Mouse (Mus musculus) urinary bladder, postnatal 25 days (tissue): ENCODE measurements at regions not wholly inside any gene's neighbourhood (a gene's known extent, or its start where the extent isn't known, plus 50 kb on each side); places are given as distances from the start of the nearest gene placed in this dataset.
A peak's percentile ranks its signal among the peaks of the same experiment; 100 is the strongest.

ENCODE experiments used
- DNase-seq: peaks from one replicate; pipeline ENCODE4 v3.0.0; 2022; ENCODE audit warnings: low spot score

GRCm38 (mm10) chr8:31314692-31315358 is 2113.7 kb upstream of the 5930422O12Rik start:
- no peak for DNase-seq

DNA sequence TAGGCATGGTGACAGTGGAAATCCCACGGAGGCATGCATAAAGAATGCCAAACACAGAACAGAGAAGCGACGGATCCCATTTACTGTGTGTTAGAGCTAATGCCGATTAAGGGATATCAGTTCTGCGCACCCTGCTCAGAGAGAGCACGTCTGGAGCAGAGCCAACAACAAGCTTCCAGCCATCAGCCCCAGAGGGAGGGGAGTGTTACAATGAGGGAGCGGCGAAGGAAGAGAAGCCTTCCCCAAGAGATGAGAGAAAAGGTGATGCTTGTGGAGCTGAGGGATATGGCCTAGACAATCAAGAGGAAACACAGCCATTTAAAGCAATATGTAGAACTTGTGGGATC is 2113.2 kb upstream of the 5930422O12Rik start:
- no peak for DNase-seq

GRCm38 (mm10) chr8:31333545-31334297 is 2094.8 kb upstream of the 5930422O12Rik start:
- DNase-seq = no peak

DNA sequence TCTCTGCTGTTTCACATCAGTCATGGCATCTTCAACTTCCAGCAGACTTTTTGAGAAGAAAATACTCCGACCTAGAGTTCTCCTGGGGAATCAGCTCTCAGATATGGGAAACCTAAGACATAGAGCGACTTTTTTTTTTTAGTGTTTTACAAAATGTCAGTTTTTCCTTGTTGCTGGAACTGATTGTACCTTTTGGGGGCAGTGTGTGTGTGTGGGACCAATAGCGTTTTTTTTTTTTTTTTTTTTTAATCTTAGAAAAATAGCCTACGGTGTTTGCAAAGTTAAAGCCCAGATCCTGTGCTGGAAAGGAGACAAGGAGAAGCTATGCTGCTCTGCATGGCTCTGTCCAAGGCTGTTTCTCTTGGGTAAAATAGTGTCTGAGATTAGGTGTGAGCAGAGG is 2080.0 kb upstream of the 5930422O12Rik start:
- DNase-seq = no peak

DNA sequence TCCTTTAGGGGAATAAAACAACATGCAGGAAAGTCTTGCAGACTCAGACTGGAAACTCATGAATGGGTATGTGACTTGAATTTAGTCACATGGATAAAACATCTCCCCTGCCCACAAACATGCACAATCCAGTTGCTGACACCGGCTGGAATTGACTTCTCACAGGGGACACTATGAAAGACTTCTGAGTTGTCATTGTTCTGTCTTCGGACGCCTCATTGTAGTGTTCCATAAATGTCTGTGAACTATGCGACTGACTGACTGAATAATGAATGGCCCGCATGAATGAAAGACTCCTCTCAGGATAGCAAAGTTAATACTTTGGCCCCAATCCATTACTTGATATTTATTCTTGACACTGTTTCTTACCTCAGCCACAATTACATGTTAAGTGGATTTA is 2058.9 kb upstream of the 5930422O12Rik start:
- no peak for DNase-seq

- no peak for DNase-seq
Measured at GRCm38 (mm10) chr8:31370137-31371010, 2058.1 kb upstream of the 5930422O12Rik start.

- peak; percentile 12 for DNase-seq
Measured at GRCm38 (mm10) chr8:31371656-31372055, 2056.9 kb upstream of the 5930422O12Rik start.

- no peak for DNase-seq
Measured at GRCm38 (mm10) chr8:31372397-31372796, 2056.1 kb upstream of the 5930422O12Rik start.

- DNase-seq = no peak
Measured at GRCm38 (mm10) chr8:31373140-31373787, 2055.2 kb upstream of the 5930422O12Rik start.

DNA sequence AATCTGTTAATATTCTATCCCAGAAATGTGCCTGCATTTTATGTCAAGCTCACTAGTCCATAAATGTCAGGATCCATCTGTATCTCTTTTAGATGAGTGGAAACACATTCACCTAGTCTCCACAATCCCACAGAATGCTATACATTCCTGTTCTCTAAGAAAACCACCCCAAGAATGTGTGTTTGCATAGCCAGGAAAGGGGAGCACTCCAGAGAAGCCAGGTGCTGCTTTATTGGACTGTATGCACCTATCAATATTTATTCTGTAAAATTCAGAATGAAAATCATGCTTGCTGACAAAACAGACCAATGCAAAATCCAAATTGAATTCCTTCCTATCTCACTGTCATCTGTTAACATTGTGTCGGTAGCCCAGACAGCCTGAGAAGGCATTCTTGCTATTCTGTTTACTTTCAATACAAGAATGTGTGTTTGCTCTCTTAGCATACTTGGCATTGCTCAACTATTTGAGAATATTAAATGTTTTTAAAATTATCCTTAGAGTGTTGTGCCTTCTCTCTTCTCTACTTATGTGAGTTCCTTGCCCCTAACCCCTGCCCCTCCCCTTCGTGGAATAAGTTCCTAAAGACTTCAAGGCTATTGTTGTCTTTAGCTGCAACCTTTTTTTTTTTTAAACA is 2050.7 kb upstream of the 5930422O12Rik start:
- DNase-seq = no peak

DNA sequence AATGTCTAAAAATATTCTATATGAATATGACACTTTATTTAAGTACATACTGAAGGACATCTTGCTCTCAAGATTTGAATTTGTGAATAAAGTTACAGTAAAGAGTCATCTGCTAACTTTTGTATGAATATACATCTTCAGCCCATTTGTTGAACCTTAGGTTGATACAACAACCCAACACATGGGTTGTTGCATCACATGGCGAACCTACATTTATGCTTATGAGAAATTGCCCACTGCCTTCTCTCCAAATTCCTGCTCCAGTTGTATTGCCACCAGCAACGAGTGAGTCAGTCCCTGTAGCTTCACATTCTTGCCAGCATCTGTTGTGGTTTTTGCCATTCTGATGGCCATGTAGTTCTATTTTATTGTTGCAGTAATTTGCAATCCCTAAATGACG is 2023.7 kb upstream of the 5930422O12Rik start:
- no peak for DNase-seq

DNA sequence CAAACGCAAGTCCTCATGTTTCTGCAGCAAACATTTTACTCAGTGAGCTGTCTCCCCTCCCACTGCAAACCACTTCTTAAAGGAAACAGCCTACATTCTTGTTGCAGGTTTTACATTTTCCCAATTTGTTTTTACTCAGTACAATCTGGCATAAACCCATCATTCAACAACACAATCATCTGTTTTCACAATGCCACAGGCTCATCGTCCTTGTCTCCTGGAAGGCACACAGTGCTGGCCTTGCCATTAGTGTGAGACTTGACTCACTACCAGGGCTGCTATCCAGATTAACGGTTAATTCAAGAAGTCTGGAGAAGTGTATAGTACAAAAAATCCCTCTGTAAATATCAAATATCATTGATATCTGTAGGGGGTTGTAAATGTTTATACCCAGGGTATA is 2006.3 kb upstream of the 5930422O12Rik start:
- no peak for DNase-seq

DNA sequence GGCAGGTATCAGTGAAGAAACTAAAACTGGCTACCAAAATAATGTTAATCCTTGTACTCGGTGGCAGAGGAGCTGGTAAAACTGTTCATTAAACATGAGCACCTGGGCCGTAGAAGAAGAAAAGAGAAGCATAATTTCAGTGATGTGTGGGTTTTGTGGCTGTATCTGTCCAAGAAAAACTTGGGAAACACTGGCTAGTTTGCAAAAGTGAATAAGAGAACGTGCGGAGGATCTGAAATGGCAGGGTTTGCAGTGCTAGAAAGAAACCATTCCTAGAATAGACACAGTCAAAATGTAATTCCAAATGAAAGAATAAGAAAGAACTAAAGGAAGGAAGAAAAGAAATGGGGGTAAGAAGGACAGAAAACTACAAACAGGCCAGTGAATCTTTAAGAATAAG is 2000.8 kb upstream of the 5930422O12Rik start:
- DNase-seq = no peak

GRCm38 (mm10) chr8:31436445-31437191 is 1991.9 kb upstream of the 5930422O12Rik start:
- no peak for DNase-seq

DNA sequence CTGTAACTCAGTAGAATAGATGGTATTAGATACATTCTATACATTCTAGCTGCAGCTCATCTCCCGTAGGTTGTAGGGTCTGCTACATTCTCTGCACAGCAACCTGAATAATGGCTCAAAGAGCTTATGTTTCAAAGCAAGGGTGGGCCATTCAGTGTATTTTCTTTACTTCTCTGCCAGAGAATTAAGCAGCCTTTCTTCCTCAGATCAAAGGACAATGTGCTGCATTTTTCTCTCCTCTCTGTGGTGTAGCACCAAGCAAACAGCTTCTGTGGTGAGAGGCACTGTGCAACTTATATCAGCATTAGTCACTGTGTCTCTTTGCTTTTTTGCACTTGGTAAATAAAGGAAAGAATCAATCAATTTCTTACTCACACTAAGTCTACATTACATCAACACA is 1983.7 kb upstream of the 5930422O12Rik start:
- peak; percentile 2 for DNase-seq

DNA sequence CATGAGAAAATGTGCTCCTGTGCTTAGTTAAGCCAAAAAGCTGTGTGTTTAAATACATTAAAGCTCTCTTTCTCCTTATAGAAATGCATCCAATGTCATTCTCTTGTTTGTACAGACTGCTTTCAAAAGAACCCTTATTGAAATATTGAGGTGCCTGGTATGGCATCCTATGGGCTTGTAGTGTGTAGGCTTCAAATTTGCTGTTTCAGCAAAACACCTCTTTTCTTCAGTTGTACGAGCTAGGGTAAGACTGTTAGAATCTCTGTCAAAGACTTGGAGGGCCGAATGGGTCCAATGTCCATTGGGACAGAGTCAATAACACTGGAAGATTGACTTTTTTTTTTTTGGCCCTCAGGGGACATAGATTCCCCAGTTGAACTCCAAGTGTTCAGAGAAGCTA is 1980.5 kb upstream of the 5930422O12Rik start:
- no peak for DNase-seq

GRCm38 (mm10) chr8:31454736-31455391 is 1973.6 kb upstream of the 5930422O12Rik start:
- no peak for DNase-seq

DNA sequence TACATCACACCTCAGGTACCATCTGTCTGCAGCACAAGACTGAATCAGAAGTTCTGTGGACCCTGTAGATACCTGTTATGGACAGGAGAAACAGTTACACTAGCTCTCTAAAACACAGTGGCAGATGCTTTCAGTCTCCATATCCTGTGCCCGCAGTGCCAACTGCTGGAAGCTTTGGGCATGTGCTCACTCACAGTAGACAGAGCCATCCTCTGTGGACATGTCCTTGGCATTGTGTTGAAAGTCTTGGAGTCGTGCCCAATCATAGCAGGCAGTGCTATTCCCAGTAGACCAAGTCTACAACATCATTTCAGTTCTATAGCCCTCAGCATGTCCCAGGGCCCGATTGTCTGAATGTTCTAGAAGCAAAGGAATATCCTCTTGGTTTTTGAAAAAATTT is 1968.2 kb upstream of the 5930422O12Rik start:
- DNase-seq = no peak
